Mouse (Mus musculus) Patski (cell line): ENCODE results near the gene Fbxl8. TPM values are rescaled to one million over a fixed set of nuclear protein-coding genes. Genes with fewer than 3 reads are reported as not detected.

ENCODE experiments used
- ATAC-seq: fragments of 100-300 bp; one replicate; pipeline ENCODE4 v1.8.0; 2021
- CTCF ChIA-PET: fragments of 350-600 bp; sonication (Branson Sonifier 250); formaldehyde crosslinking; loops from one replicate; lab custom pipeline; 2022; ENCODE audit warnings: inconsistent platforms; lab: Charles Lee
- POLR2A ChIA-PET: fragments of 350-600 bp; sonication (Branson Sonifier 250); formaldehyde crosslinking; loops from one replicate; lab custom pipeline; 2022; ENCODE audit warnings: antibody characterized with exemption, inconsistent platforms; lab: Charles Lee
- DNase-seq: peaks from one replicate; pipeline ENCODE4 v3.0.0-alpha.2; 2011; ENCODE audit warnings: low read depth, low spot score
- H3K27me3 ChIP-seq: fragments of 371-371 bp; one replicate; pipeline ENCODE4 v1.5.1; 2021
- CTCF ChIP-seq: fragments of 100-300 bp; IDR thresholded peaks from one replicate; pipeline ENCODE4 v1.5.1; 2021
- in situ Hi-C: fragments of 300-500 bp; cut with MboI; formaldehyde crosslinking; loops from 3 replicates; pipeline ENCODE4 v1.11.1; 2018; ENCODE audit warnings: low pct_unique_long_range_greater_than_20kb, mixed read lengths
- polyA plus RNA-seq: library from polyadenylated mRNA; unstranded; gene quantifications from one replicate; pipeline ENCODE4 v1.2.3, GENCODE M21; 2021

Gene Fbxl8
- polyA plus RNA-seq, 1 experiment from 2014 or later, result 12.6 TPM

DNA sequence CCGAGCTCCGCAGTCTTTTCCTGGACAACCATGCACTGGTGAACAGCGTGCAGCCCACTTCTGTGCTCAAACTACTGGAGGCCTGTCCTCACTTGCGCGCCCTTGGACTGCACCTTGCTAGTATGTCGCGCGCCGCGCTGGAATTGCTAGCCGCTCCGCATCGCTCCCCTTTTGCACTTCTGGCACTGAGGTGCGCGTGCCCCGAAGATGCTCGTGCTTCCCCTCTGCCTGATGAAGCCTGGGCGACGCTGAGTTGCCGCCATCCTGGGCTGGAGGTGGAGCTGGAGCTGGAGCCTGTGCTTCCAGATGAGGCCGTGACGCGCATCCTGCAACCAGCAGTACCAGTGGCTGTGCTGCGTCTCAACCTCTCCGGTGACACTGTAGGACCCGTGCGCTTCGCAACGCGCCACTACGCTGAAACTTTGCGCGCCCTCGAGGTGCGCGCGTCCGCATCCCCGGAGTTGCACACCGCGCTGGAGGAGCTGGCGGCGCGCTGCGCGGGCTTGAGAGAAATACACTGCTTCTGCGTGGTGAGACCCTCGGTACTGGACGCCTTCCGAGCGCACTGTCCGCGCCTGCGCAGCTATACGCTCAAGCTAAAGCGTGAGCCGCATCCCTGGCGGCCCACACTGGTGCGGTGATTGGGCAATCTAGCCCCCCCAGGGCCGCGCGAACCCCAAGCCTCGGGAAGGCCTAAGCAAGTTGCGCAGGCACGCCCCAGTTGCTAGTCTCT is 4.1 kb downstream of the Fbxl8 start:
- in situ Hi-C loops, result no loop called here
- no peak for DNase-seq
- H3K27me3 ChIP-seq, result no peaks in the 10 kb centered on the region
- no peak for ATAC-seq
- no peak for TF ChIP-seq CTCF
- POLR2A ChIA-PET, result no interaction called here
- CTCF ChIA-PET, result no interaction called here

DNA sequence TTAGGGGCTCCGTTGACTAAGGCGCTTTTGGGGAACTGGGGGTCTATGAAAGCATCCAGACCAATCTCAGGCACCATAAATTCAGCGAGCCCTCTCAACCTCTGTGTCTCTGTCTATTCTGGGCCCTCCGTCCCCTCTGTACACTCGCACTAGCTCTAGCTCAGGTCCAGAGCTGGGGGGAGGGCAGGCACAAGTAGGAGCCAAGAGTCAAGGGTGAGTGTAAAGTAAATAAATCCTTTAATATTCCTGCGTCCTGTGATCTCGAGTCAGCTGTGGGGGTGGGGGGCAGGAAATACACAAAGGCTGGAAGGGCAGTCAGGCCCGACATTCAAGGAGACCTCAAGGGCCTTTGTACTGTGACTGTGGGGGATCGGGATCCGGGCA is 4.6 kb downstream of the Fbxl8 start:
- ChIA-PET CTCF (no interaction called here), POLR2A (no interaction called here)
- in situ Hi-C loops, result no loop called here
- TF ChIP-seq CTCF, result no peak
- ATAC-seq (no peak), DNase-seq (no peak)
- no peaks in the 10 kb centered on the region for H3K27me3 ChIP-seq

DNA sequence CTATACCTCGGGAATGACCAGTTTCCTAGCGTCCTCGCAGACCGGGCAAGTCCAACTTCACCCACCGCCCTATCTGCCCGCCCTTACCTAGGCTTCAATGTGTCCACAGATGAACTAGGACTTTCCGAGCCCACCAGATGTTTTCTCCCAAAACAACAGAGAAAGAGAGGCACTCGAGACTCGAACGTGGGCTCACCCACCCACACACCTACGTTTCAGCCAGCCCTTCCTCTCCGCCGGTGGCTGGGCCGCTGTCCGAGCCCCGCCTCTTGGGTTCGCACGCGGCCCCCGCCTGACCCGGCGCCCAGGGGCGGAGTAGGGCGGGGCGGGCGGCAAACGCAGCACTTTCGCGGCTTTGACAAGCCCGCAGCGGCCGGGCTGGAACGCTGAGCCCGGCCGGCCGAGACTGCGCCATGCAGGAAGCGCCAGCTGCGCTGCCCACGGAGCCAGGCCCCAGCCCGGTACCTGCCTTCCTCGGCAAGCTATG is 5.1 kb downstream of the Fbxl8 start, which contains the start of gene Hsf4:
Gene Hsf4, plus strand, starts transcription at position 341 of the 487 bp plus-strand sequence.
- TF ChIP-seq CTCF, result no peak
- in situ Hi-C loops, result no loop called here
- no peaks in the 10 kb centered on the region for H3K27me3 ChIP-seq
- CTCF ChIA-PET, result no interaction called here
- POLR2A ChIA-PET, result no interaction called here
- no peak for DNase-seq
- no peak for ATAC-seq

DNA sequence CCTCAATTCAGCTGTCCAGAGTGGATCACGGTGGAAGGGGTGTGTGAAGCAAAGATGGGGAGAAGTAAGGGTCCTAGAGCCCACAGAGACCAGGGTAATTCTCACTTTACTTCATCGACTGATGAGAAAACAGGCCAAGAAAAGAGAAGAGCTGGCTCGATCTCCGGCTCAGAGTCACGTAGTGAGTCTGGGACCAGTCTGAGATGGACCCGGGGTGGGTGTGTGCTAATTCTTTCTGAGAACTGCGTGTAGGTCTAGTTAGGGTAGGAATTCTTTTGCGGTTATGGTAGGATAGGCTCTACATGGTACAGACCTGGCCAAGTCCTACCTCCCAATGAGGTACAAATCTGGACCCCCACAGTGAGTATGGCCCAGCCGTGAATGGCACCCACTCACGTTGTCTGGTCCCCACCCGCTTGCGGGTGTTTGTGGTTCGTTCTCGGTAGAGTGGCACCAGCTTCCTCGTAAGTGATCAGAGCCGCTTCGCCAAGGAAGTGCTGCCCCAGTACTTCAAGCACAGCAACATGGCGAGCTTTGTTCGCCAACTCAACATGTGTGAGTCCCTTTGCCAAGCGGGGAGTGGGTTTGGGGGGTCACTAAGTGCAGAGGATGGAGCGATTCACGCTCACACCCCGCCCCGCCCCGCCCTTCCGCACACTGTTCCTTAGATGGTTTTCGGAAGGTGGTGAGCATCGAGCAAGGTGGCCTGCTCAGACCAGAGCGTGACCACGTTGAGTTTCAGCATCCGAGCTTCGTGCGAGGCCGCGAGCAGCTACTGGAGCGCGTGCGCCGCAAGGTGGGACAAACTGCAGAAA is 5.9 kb downstream of the Fbxl8 start:
- no peak for DNase-seq
- H3K27me3 ChIP-seq, result no peaks in the 10 kb centered on the region
- no peak for TF ChIP-seq CTCF
- no peak for ATAC-seq
- POLR2A ChIA-PET, result no interaction called here
- CTCF ChIA-PET, result no interaction called here
- in situ Hi-C loops, result no loop called here

DNA sequence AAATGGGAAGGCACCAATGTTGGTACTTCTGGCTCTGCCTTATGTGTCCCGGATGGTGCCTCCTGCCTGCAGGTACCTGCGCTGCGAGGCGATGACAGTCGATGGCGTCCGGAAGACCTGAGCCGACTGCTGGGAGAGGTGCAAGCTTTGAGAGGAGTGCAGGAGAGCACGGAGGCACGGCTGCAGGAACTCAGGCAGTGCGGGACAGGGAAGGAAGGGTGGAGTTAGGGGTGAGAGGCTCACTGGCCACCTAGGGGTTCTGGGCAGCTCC is 6.4 kb downstream of the Fbxl8 start:
- no peaks in the 10 kb centered on the region for H3K27me3 ChIP-seq
- DNase-seq (no peak), ATAC-seq (no peak)
- in situ Hi-C loops, result no loop called here
- no peak for TF ChIP-seq CTCF
- POLR2A ChIA-PET, result no interaction called here
- CTCF ChIA-PET, result no interaction called here

DNA sequence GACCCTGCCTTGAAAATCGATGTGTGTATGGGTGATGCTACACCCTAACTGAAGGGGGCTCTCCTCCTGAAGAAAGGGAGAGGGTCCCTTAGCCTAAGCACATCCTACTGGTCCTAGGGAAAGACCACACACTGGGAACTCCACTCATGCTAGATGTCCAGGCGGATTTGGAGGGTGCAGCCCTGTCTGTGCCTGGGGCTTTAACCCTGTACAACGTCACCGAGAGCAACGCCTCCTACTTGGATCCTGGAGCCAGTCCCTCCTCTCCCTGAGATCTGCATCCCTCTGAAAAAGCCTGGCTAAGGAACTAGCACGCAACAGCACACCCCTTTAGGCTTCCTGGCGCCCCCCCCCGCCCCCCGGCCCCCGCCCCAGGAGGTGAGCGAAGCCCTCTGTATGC is 10.9 kb downstream of the Fbxl8 start:
- no peak for DNase-seq

DNA sequence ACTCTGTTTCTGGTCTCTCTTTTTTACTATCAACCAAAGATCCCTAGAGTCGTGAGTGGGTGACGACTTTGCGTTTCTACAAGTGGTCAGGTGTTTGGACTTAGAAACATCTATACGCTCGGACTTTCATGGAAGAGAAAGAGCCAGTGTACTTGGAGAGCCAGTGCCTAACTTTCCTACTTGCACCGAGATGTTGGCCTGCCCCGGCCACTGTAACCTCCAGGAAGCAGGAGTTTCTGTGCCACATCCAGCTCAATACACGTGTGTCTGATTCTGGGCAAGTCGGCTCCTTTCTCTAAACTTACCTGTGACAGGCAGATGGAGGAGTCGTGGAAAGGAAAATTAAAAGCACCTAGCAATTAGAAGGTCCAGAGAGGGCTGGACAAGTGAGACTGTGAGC is 11.4 kb downstream of the Fbxl8 start, which contains the start of gene Nol3:
Gene Nol3, plus strand, starts transcription at position 301 of the 400 bp plus-strand sequence.
- in situ Hi-C loops, result no loop called here
- ChIA-PET POLR2A (no interaction called here), CTCF (interaction anchor here (1.9 kb wide), 1 partner anchor 14 kb away, joined by 6 read pairs; no protein-coding TSS in a partner anchor)
- TF ChIP-seq CTCF, result no peak
- DNase-seq (no peak), ATAC-seq (no peak)
- no peaks in the 10 kb centered on the region for H3K27me3 ChIP-seq

More for the DNA sequence above, 10.9 kb downstream of the Fbxl8 start:
- no peak for TF ChIP-seq CTCF
- POLR2A ChIA-PET, result no interaction called here
- H3K27me3 ChIP-seq, result no peaks in the 10 kb centered on the region
- ATAC-seq, result no peak
- in situ Hi-C loops, result no loop called here
- CTCF ChIA-PET, result interaction anchor here (1.9 to 2.3 kb wide), 2 partner anchors 11 to 15 kb away, joined by 6 to 8 read pairs; no protein-coding TSS in a partner anchor

DNA sequence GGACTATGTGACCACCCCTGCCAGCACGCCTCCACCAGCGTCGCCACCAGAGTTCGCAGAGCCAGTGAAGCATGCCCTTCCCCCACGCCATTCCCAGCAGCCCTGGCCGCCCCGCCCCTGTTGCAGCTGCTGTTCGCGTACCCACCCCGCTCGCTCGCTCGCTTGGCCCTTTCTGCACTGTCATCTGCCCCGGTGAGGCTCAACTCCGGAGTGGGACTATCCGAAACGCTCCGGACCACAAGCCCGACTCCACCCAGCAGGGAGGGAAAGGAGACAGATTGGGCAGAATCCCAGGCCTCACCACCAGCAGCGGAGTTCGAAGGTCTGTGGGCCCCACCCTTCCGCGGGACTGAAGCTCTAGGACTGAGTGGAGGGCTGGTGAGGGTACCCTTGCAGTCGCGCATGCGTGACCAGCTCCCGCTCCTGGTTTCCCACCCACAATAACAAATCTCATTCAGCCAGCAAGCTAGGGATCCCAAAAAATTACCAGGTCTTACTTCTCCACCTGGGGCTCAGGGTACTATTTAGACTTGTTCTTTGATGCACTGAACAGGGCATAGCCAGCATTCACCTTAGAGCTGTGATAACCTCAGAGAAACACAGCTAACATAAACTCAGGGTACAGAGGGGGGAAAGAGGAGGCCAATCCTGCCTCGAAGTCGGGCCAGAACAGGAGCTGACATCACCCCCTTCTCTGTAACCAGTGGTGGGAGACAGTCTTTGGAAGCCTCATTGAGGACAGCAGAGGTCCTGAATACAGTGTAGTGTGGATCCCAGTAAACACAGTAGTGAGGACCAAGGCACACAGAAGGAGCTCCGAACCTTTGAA is 12.1 kb downstream of the Fbxl8 start:
- no peak for TF ChIP-seq CTCF
- in situ Hi-C loops, result no loop called here
- no peaks in the 10 kb centered on the region for H3K27me3 ChIP-seq
- ATAC-seq (no peak), DNase-seq (no peak)
- CTCF ChIA-PET, result interaction anchor here (1.0 to 1.9 kb wide), 2 partner anchors 12 to 14 kb away, joined by 5 to 6 read pairs; partner anchors contain the start of genes Fbxl8 and Tradd
- POLR2A ChIA-PET, result no interaction called here

DNA sequence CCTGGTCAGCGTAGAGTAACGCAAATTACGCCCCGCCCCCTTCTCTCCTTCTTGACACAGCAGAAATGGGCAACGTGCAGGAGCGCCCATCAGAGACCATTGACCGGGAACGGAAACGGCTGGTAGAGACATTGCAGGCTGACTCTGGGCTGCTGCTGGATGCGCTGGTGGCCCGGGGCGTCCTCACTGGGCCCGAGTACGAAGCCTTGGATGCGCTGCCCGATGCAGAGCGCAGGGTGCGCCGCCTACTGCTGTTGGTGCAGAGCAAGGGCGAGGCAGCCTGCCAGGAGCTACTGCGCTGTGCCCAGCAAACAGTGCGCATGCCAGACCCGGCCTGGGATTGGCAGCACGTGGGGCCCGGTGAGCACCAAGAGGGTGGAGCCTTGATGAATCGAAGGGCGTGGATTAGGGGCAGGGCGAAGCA is 14.5 kb downstream of the Fbxl8 start:
- no peaks in the 10 kb centered on the region for H3K27me3 ChIP-seq
- DNase-seq, result no peak

DNA sequence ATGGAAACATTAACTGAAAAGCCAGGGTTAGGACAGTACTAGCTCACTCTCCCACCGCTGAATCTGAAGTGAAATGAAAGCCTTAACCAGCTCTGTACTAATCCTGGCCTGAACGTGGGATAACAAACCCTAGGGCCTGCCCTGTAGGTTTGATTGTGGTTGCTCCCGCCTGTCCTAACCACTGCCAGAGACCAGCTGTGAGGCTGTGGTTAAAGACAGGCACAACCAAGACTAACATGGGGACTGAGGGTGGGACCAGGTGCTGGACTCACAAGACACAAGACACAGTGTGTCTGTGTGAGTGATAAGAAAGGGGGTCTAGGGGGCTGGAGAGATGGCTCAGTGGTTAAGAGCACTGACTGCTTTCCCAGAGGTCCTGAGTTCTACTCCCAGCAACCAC is 16.1 kb downstream of the Fbxl8 start:
- CTCF ChIA-PET, result interaction anchor here (1.3 to 1.5 kb wide), 2 partner anchors 15 to 39 kb away, joined by 3 to 4 read pairs; partner anchors contain the start of gene Exoc3l

More for the DNA sequence above, 14.5 kb downstream of the Fbxl8 start:
- ChIA-PET POLR2A (no interaction called here), CTCF (no interaction called here)
- ATAC-seq, result no peak
- TF ChIP-seq CTCF, result no peak
- in situ Hi-C loops, result no loop called here

More for the DNA sequence above, 16.1 kb downstream of the Fbxl8 start:
- TF ChIP-seq CTCF, result no peak
- no peaks in the 10 kb centered on the region for H3K27me3 ChIP-seq
- in situ Hi-C loops, result no loop called here
- POLR2A ChIA-PET, result no interaction called here
- DNase-seq, result no peak
- no peak for ATAC-seq
